Comparison of ENCODE assay signal across 8 mouse cellular contexts in genomic region chr1:191435359-191435758, GRCm38 (mm10). TPM values are rescaled to one million over a fixed set of nuclear protein-coding genes. Genes with fewer than 3 reads are reported as not detected.
A peak's percentile ranks its signal among the peaks of the same experiment; 100 is the strongest.
DNase-seq lines count a peak whose midpoint lies in the region.
"Had no signal": no experiment of that assay in that cellular context is flagged by ENCODE, and none has a peak within 500 bp of the region (broad histone marks: within the 10 kb centered on the region; RNA-seq: fewer than 3 reads in every experiment).

No protein-coding gene starts in this region.

- peak; percentile 62 for DNase-seq in Muller cell, postnatal 12 days (ENCODE audit: inconsistent ontology term)
- DNase-seq in brain, adult 2 months (ENCODE audit: low read depth, low spot score): peak; percentile 90
- peak; percentile 60 to 73 for DNase-seq in gastrocnemius, adult 8-10 months (ENCODE audit: low spot score in 2 of 2)
- peak; percentile 83 for DNase-seq in kidney, adult 18-20 months
- peak; percentile 30 to 67 for DNase-seq in left cerebral cortex, postnatal 25 days (ENCODE audit: low spot score in 2 of 2)
- peak; percentile 42 for DNase-seq in ovary, postnatal 36 days (ENCODE audit: low spot score)
- no peak for DNase-seq in thymus, postnatal 36 days
- DNase-seq: liver, embryonic 13.5 days had no signal

- intact Hi-C loops in left cerebral cortex, postnatal 25 days (cut with DNase I): no loop called here

RNA-seq across cellular contexts. Expression of gene Ppp2r5a, which starts 32.3 kb away (rescaled TPM):
- 10 to 100 TPM; 62.4 to 75.3 (median 67.2) TPM for total RNA-seq in gastrocnemius, adult 8-10 months (2022)
- 10 to 100 TPM; 89.1 to 94.5 TPM for total RNA-seq in left cerebral cortex, postnatal 25 days (2021)

Comparison
In these comparisons a context has a peak if more than half of its experiments do, and no peak if none do; other contexts are left out.
1. DNase-seq: peak in Muller cell, postnatal 12 days (single experiment), brain, adult 2 months (single experiment), gastrocnemius, adult 8-10 months (2 of 2), kidney, adult 18-20 months (single experiment), left cerebral cortex, postnatal 25 days (2 of 2) and ovary, postnatal 36 days (single experiment); none in thymus, postnatal 36 days (0 of 2).